ENCODE assay signal across 15 mouse cellular contexts in genomic region chr2:75062189-75062510, GRCm38 (mm10).
DNase-seq lines count a peak whose midpoint lies in the region; ATAC-seq lines count a peak whose summit lies in the region.
"Had no signal": no experiment of that assay in that cellular context is flagged by ENCODE, and none has a peak within 500 bp of the region (broad histone marks: within the 10 kb centered on the region; RNA-seq: fewer than 3 reads in every experiment).

No protein-coding gene starts in this region.

- peaks cover 89% of the 10 kb centered on the region for H3K27me3 ChIP-seq in limb, embryonic 13.5 days
- peaks cover 3% of the 10 kb centered on the region; the same call in 1 of the 2 replicates for H3K27me3 ChIP-seq in forebrain, embryonic 13.5 days

- no peak for DNase-seq in cerebellum, postnatal 4 days (ENCODE audit: low spot score in 2 of 2)
- DNase-seq in Muller cell, postnatal 12 days (ENCODE audit: inconsistent ontology term), result peak; percentile 4
- DNase-seq in cerebellum, postnatal 10 days, result peak; percentile 22 to 56
- no peak for DNase-seq in embryo, embryonic 10.5 days (ENCODE audit: low spot score)
- DNase-seq in heart, adult 8-10 months (ENCODE audit: low spot score), result no peak
- DNase-seq: gastrocnemius, postnatal 36 days; kidney, postnatal 25 days; lung, adult 2 months; thymus, postnatal 36 days had no signal

- peaks cover 4% of the 10 kb centered on the region; the same call in 1 of the 2 replicates for H3K4me1 ChIP-seq in limb, embryonic 13.5 days
- H3K4me1 ChIP-seq in forebrain, embryonic 13.5 days, result peaks cover 18% of the 10 kb centered on the region

- no peak overlapping the region for H3K9ac ChIP-seq in limb, embryonic 13.5 days
- no peak overlapping the region for H3K9ac ChIP-seq in forebrain, embryonic 13.5 days
- H3K9ac ChIP-seq: intestine, embryonic 15.5 days; limb, embryonic 12.5 days had no signal

- 67% methylated on average over 7 of the region's 7 CpGs for WGBS in limb, embryonic 13.5 days
- 88% methylated on average over 7 of the region's 7 CpGs for WGBS in forebrain, embryonic 13.5 days

- no peak overlapping the region for H3K4me2 ChIP-seq in limb, embryonic 13.5 days (replicated peaks)
- no peak overlapping the region for H3K4me2 ChIP-seq in forebrain, embryonic 13.5 days
- H3K4me2 ChIP-seq: intestine, embryonic 15.5 days; limb, embryonic 12.5 days had no signal

- H3K36me3 ChIP-seq in limb, embryonic 13.5 days, result no peaks in the 10 kb centered on the region
- no peaks in the 10 kb centered on the region for H3K36me3 ChIP-seq in forebrain, embryonic 13.5 days (ENCODE audit: poor library complexity, severe bottlenecking)
- H3K36me3 ChIP-seq: intestine, embryonic 15.5 days; limb, embryonic 12.5 days had no signal

- ATAC-seq in cerebellum, adult (ENCODE audit: insufficient number of reproducible peaks, low FRiP score, low TSS enrichment), result peak; percentile 56
- ATAC-seq in limb, embryonic 13.5 days (ENCODE audit: low FRiP score, low read depth), result 0 out of 2 replicates have a peak, but pooled peaks have one; percentile 24
- no peak for ATAC-seq in forebrain, embryonic 13.5 days
- ATAC-seq: intestine, embryonic 15.5 days had no signal

- H3K27ac ChIP-seq in limb, embryonic 13.5 days, result no peak overlapping the region
- H3K27ac ChIP-seq in forebrain, embryonic 13.5 days, result no peak overlapping the region
- H3K27ac ChIP-seq: intestine, embryonic 15.5 days; limb, embryonic 12.5 days; stomach, postnatal 0 days had no signal

- no peak overlapping the region for H3K4me3 ChIP-seq in limb, embryonic 13.5 days
- H3K4me3 ChIP-seq in forebrain, embryonic 13.5 days, result no peak overlapping the region
- H3K4me3 ChIP-seq: intestine, embryonic 15.5 days; limb, embryonic 12.5 days had no signal

- H3K9me3 ChIP-seq in limb, embryonic 13.5 days, result no peaks in the 10 kb centered on the region
- no peaks in the 10 kb centered on the region for H3K9me3 ChIP-seq in forebrain, embryonic 13.5 days (replicated peaks)
- H3K9me3 ChIP-seq: intestine, embryonic 15.5 days; limb, embryonic 12.5 days had no signal

Comparison
In these comparisons a context has a peak if more than half of its experiments do, and no peak if none do; other contexts are left out.
1. DNase-seq: peak in Muller cell, postnatal 12 days (single experiment) and cerebellum, postnatal 10 days (2 of 2); none in cerebellum, postnatal 4 days (0 of 2), embryo, embryonic 10.5 days (single experiment) and heart, adult 8-10 months (single experiment).